8 mouse cellular contexts compared by ENCODE assay signal in the genomic region with DNA sequence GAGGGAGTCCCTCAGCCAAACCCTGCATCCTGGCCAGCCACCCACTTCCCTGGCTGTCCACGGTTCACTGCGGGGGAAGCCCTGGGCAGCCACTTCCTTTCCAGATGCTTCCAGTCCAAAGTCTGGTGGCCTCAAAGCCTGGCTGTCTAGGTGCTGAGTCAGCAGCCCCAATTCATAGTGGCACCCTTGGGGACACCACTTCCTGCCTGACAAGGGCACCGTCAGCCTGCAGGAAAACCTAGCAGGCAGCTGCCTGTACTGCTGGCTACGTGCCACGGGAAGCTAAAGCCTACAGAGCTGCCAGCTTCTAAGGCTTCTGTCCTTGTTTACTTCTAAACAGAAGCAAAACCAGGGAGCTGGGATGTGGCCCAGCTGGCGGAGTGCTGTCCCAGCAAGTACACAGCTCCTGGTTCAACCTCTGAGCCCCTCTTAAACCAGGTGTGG. TPM values are rescaled to one million over a fixed set of nuclear protein-coding genes. Genes with fewer than 3 reads are reported as not detected.
A peak's percentile ranks its signal among the peaks of the same experiment; 100 is the strongest.
DNase-seq lines count a peak whose midpoint lies in the region; ATAC-seq lines count a peak whose summit lies in the region.

No protein-coding gene starts in this region.

- no peak overlapping the region for H3K4me3 ChIP-seq in forebrain, embryonic 12.5 days (replicated peaks)
- H3K4me3 ChIP-seq in heart, embryonic 14.5 days (ENCODE audit: control insufficient read depth in 1 of 2, insufficient read depth in 1 of 2, low read depth in 1 of 2, low read length in 2 of 2), result no peak overlapping the region
- no peak overlapping the region for H3K4me3 ChIP-seq in liver, embryonic 11.5 days (ENCODE audit: low read depth, low read length)

- peak overlapping the region; percentile 27 for H3K27ac ChIP-seq in forebrain, embryonic 12.5 days
- H3K27ac ChIP-seq in heart, embryonic 14.5 days (replicated peaks in 1 of 2; ENCODE audit: control insufficient read depth in 1 of 2, insufficient read depth in 1 of 2, low read depth in 2 of 2, low read length in 2 of 2), result peak overlapping the region; percentile 41 to 51
- no peak overlapping the region for H3K27ac ChIP-seq in liver, embryonic 11.5 days (ENCODE audit: low read depth, low read length)

- H3K4me1 ChIP-seq in forebrain, embryonic 12.5 days, result peaks cover 9% of the 10 kb centered on the region; the same call in 1 of the 2 replicates
- peaks cover 8 to 26% of the 10 kb centered on the region in 2 experiments for H3K4me1 ChIP-seq in heart, embryonic 14.5 days (ENCODE audit: control insufficient read depth in 2 of 2, insufficient read depth in 2 of 2, low read length in 2 of 2)
- peaks cover 21% of the 10 kb centered on the region for H3K4me1 ChIP-seq in liver, embryonic 11.5 days (replicated peaks; ENCODE audit: control insufficient read depth, insufficient read depth, low read length)

- no peaks in the 10 kb centered on the region for H3K9me3 ChIP-seq in forebrain, embryonic 12.5 days
- H3K9me3 ChIP-seq in heart, embryonic 14.5 days (ENCODE audit: control insufficient read depth, low read length), result no peaks in the 10 kb centered on the region
- H3K9me3 ChIP-seq in liver, embryonic 11.5 days (ENCODE audit: control insufficient read depth, low read length), result no peaks in the 10 kb centered on the region

- no peak overlapping the region for H3K9ac ChIP-seq in forebrain, embryonic 12.5 days
- no peak overlapping the region for H3K9ac ChIP-seq in heart, embryonic 14.5 days (ENCODE audit: low read length)
- no peak overlapping the region for H3K9ac ChIP-seq in liver, embryonic 11.5 days (ENCODE audit: low read depth, low read length)

- H3K36me3 ChIP-seq in forebrain, embryonic 12.5 days (replicated peaks), result peaks cover 18% of the 10 kb centered on the region
- H3K36me3 ChIP-seq in heart, embryonic 14.5 days (ENCODE audit: control insufficient read depth, insufficient read depth, low read length), result peaks cover 30% of the 10 kb centered on the region
- H3K36me3 ChIP-seq in liver, embryonic 11.5 days (ENCODE audit: control insufficient read depth, insufficient read depth, low read length), result 0 out of 2 replicates have a peak, but pooled peaks cover 2% of the 10 kb centered on the region

- no peak for ATAC-seq in forebrain, embryonic 12.5 days (ENCODE audit: low FRiP score)
- ATAC-seq in heart, embryonic 14.5 days (ENCODE audit: insufficient number of reproducible peaks, insufficient read depth, low FRiP score, low read depth), result peak; percentile 61
- peak; percentile 51; the same call in 1 of the 2 replicates for ATAC-seq in liver, embryonic 11.5 days (replicated peaks; ENCODE audit: low FRiP score)

- no peak overlapping the region for H3K4me2 ChIP-seq in forebrain, embryonic 12.5 days
- H3K4me2 ChIP-seq in heart, embryonic 14.5 days (ENCODE audit: low read length), result no peak overlapping the region
- no peak overlapping the region for H3K4me2 ChIP-seq in liver, embryonic 11.5 days

- DNase-seq in urinary bladder, adult 18-20 months (ENCODE audit: low spot score in 2 of 2), result peak; percentile 73 to 80
- DNase-seq in urinary bladder, postnatal 10 days (ENCODE audit: low spot score), result no peak
- DNase-seq in kidney, postnatal 10 days, result peak; percentile 92
- DNase-seq in liver, embryonic 11.5 days (ENCODE audit: low spot score), result peak; percentile 41
- DNase-seq in natural killer cell, adult 2 months (ENCODE audit: low spot score in 2 of 2), result peak; percentile 31 to 39
- DNase-seq in thymus, adult 18-20 months, result peak; percentile 62 to 73

- 76% methylated on average over 6 of the region's 6 CpGs for WGBS in forebrain, embryonic 12.5 days
- 28% methylated on average over 6 of the region's 6 CpGs for WGBS in heart, embryonic 14.5 days
- WGBS in liver, embryonic 11.5 days, result 41% methylated on average over 6 of the region's 6 CpGs

- H3K27me3 ChIP-seq in forebrain, embryonic 12.5 days, result no peaks in the 10 kb centered on the region
- no peaks in the 10 kb centered on the region for H3K27me3 ChIP-seq in heart, embryonic 14.5 days (ENCODE audit: control insufficient read depth, insufficient read depth, low read length)
- no peaks in the 10 kb centered on the region for H3K27me3 ChIP-seq in liver, embryonic 11.5 days (replicated peaks; ENCODE audit: control insufficient read depth, insufficient read depth, low read length)

RNA-seq across cellular contexts. Expression of a gene that starts 13.3 kb away (rescaled TPM):
- polyA plus RNA-seq in forebrain, embryonic 12.5 days (2016; fragmentation: Nextera tagmentation; extraction: Ambion mirVana), result 32.2 and 35.9 TPM in 2 replicates
- polyA plus RNA-seq in heart, embryonic 14.5 days (2014; fragmentation: Nextera tagmentation; extraction: Ambion mirVana), result 30.9 and 31.0 TPM in 2 replicates
- 14.9 and 17.8 TPM in 2 replicates for polyA plus RNA-seq in liver, embryonic 11.5 days (2014; fragmentation: Nextera tagmentation; extraction: Ambion mirVana)

RNA-seq across cellular contexts. Expression of a gene that starts 40.1 kb away (rescaled TPM):
- polyA plus RNA-seq in forebrain, embryonic 12.5 days (2016; fragmentation: Nextera tagmentation; extraction: Ambion mirVana), result 69.6 and 71.6 TPM in 2 replicates
- polyA plus RNA-seq in heart, embryonic 14.5 days (2014; fragmentation: Nextera tagmentation; extraction: Ambion mirVana), result 133 and 136 TPM in 2 replicates
- polyA plus RNA-seq in liver, embryonic 11.5 days (2014; fragmentation: Nextera tagmentation; extraction: Ambion mirVana), result 113 and 114 TPM in 2 replicates

RNA-seq across cellular contexts. Expression of a gene that starts 53.5 kb away (rescaled TPM):
- 4.0 and 4.7 TPM in 2 replicates for polyA plus RNA-seq in forebrain, embryonic 12.5 days (2016; fragmentation: Nextera tagmentation; extraction: Ambion mirVana)
- polyA plus RNA-seq in heart, embryonic 14.5 days (2014; fragmentation: Nextera tagmentation; extraction: Ambion mirVana), result 1.1 and 1.8 TPM in 2 replicates
- 0.30 and 0.43 TPM in 2 replicates for polyA plus RNA-seq in liver, embryonic 11.5 days (2014; fragmentation: Nextera tagmentation; extraction: Ambion mirVana)
